Mouse (Mus musculus) heart, postnatal 0 days (tissue): Measurements from ENCODE around the gene Apc2.

Experiments used
- CTCF ChIP-seq: IDR thresholded peaks from 2 replicates; pipeline ENCODE4 v1.5.1; 2016; ENCODE audit warnings: antibody characterized with exemption, control low read depth, low read depth
- EP300 ChIP-seq: IDR thresholded peaks from 2 replicates; pipeline ENCODE4 v1.6.1; 2016; ENCODE audit warnings: antibody characterized with exemption, low read depth

DNA sequence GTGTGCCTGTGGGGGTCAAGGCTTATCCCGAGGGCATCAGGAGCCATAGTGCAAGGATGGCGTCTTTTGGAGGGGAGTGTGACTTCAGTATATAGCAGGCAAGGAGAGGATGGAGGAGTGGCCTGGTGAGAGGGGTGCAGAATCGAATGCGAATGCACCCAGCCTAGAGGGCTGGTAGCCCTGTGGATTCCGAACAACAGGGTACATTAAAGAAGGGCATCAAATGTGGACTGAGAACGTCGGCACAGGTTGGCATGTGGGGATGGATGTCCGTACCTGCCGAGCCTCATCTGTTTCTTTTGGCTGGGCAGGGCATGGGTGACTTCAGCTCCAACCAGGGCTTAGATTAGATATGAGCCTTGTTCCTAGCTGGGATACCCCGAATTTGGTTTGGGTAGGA, 4.0 kb downstream of the Apc2 start:
- TF ChIP-seq CTCF, result no peak
- no peak for TF ChIP-seq EP300
